Mouse (Mus musculus) midbrain, embryonic 16.5 days (tissue): ENCODE results near the gene Otud7b. TPM values are rescaled to one million over a fixed set of nuclear protein-coding genes. Genes with fewer than 3 reads are reported as not detected.
"Not testable (repeated sequence)": the region's sequence is repeated elsewhere in the genome, so short reads cannot be mapped to it uniquely, and the experiment has no call there.

ENCODE experiments used
- ATAC-seq: fragments of 200-750 bp; cut with Nextera tagmentation; 2 replicates; pipeline ENCODE4 v1.8.0; 2017; ENCODE audit warnings: moderate TSS enrichment
- H3K27ac ChIP-seq: fragments of 300-500 bp; sonication (generic); 2 replicates; pipeline ENCODE4 v1.5.1; 2014; ENCODE audit warnings: mild to moderate bottlenecking, low read length, mixed read lengths
- H3K27me3 ChIP-seq: fragments of 300-500 bp; sonication (generic); 2 replicates; pipeline ENCODE4 v1.6.1; 2014; ENCODE audit warnings: low read depth, low read length, mixed read lengths; ENCODE audit not compliant: control insufficient read depth, insufficient read depth
- H3K36me3 ChIP-seq: fragments of 300-500 bp; sonication (generic); 2 replicates; pipeline ENCODE4 v1.6.1; 2014; ENCODE audit warnings: mild to moderate bottlenecking, low read length, moderate library complexity, mixed read lengths; ENCODE audit not compliant: control insufficient read depth, insufficient read depth
- H3K4me1 ChIP-seq: fragments of 300-500 bp; sonication (generic); 2 replicates; pipeline ENCODE4 v1.6.1; 2014; ENCODE audit warnings: mild to moderate bottlenecking, low read length, mixed read lengths; ENCODE audit not compliant: control insufficient read depth, insufficient read depth
- H3K4me2 ChIP-seq: fragments of 300-500 bp; sonication (generic); 2 replicates; pipeline ENCODE4 v1.6.1; 2014; ENCODE audit warnings: mild to moderate bottlenecking, low read length, mixed read lengths
- H3K4me3 ChIP-seq: fragments of 300-500 bp; sonication (generic); 2 replicates; pipeline ENCODE4 v1.5.1; 2014; ENCODE audit warnings: low read depth, mild to moderate bottlenecking, low read length, moderate library complexity, mixed read lengths
- H3K9ac ChIP-seq: fragments of 300-500 bp; sonication (generic); 2 replicates; pipeline ENCODE4 v1.6.1; 2014; ENCODE audit warnings: low read depth, low read length, mixed read lengths
- H3K9me3 ChIP-seq: fragments of 300-500 bp; sonication (generic); replicated peaks from 2 replicates; pipeline ENCODE4 v1.6.1; 2014; ENCODE audit warnings: mild to moderate bottlenecking, low read length, mixed read lengths; ENCODE audit not compliant: control insufficient read depth, poor library complexity, severe bottlenecking
- WGBS: fragments of 180-500 bp; shearing (Covaris S2); extraction: QIAGEN DNeasy Blood & Tissue Kit; methylation state at CpG from one replicate; pipeline ENCODE4 v1.1.7; 2014; 5-methylcytosine and 5-hydroxymethylcytosine counted together
- polyA plus RNA-seq: library from polyadenylated mRNA; unstranded; fragments of >200 nt; fragmentation: Nextera tagmentation; extraction: Ambion mirVana; gene quantifications from 2 replicates; pipeline ENCODE4 v1.2.1, GENCODE M21; 2015

The Otud7b gene
- polyA plus RNA-seq, 1 experiment from 2014 or later: 7.0 TPM

DNA sequence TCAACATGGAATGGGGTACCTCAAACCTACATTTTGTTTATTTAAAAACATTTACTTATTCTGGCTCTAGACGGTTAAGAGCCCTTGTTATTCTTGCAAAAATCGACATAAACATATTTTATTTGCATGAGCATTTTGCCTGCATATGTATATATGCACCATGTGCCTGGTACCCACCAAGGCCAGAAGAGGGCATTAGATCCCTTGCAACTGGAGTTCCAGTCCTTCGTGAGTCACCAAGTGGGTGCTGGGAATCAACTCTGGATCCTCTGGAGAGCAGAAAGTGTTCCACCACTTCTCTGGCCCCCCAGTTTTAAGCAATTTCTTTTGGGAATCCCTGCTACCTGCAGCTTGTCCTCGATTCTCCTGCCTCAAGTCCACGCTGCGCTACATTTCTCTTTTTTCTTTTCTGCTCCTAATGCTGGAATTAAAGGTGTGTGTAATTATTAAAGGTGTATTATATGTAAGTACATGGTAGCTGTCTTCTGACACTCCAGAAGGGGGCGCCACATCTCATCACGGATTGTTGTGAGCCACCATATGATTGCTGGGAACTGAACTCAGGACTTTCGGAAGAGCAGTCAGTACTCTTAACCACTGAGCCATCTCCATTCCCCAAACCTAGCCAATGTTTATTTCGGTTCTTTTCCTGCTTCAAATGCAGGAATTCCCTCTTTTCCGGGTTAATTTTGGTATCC lies 91.4 kb downstream of the Otud7b start:
- H3K27ac ChIP-seq: no peak overlapping the region; the same call in 1 of the 2 replicates
- peak overlapping the region; percentile 96; the same call in 1 of the 2 replicates for H3K4me2 ChIP-seq

GRCm38 (mm10) chr3:96196437-96197128 lies 92.3 kb downstream of the Otud7b start:
- H3K4me2 ChIP-seq: peak overlapping the region; percentile 96
- H3K36me3 ChIP-seq: peaks cover 18% of the 10 kb centered on the region
- 18% methylated on average over 27 of the region's 27 CpGs for WGBS
- peak; percentile 10; the same call in 1 of the 2 replicates for ATAC-seq
- H3K4me1 ChIP-seq: peaks cover 12% of the 10 kb centered on the region
- no peaks in the 10 kb centered on the region for H3K27me3 ChIP-seq
- peak overlapping the region; percentile 98 for H3K27ac ChIP-seq
- H3K9me3 ChIP-seq: no peaks in the 10 kb centered on the region
- H3K4me3 ChIP-seq: peak overlapping the region; percentile 79
- H3K9ac ChIP-seq: peak overlapping the region; percentile 92

More for the DNA sequence above, 91.4 kb downstream of the Otud7b start:
- H3K9ac ChIP-seq: no peak overlapping the region
- no peaks in the 10 kb centered on the region for H3K27me3 ChIP-seq
- no peak for ATAC-seq
- H3K9me3 ChIP-seq: no peaks in the 10 kb centered on the region
- peaks cover 18% of the 10 kb centered on the region for H3K36me3 ChIP-seq
- H3K4me3 ChIP-seq: no peak overlapping the region; the same call in 1 of the 2 replicates
- 93% methylated on average over 11 of the region's 11 CpGs for WGBS
- H3K4me1 ChIP-seq: peaks cover 12% of the 10 kb centered on the region

- ATAC-seq: peak; percentile 95
- Histone ChIP-seq H3K4me2 (peak overlapping the region; percentile 96), H3K4me3 (peak overlapping the region; percentile 79), H3K9me3 (no peaks in the 10 kb centered on the region), H3K36me3 (peaks cover 17% of the 10 kb centered on the region), H3K9ac (peak overlapping the region; percentile 92), H3K4me1 (peaks cover 12% of the 10 kb centered on the region), H3K27me3 (no peaks in the 10 kb centered on the region), H3K27ac (peak overlapping the region; percentile 98)
- WGBS: under 1% methylated on average over 50 of the region's 50 CpGs
Measured at GRCm38 (mm10) chr3:96197129-96197749, 92.9 kb downstream of the Otud7b start.

DNA sequence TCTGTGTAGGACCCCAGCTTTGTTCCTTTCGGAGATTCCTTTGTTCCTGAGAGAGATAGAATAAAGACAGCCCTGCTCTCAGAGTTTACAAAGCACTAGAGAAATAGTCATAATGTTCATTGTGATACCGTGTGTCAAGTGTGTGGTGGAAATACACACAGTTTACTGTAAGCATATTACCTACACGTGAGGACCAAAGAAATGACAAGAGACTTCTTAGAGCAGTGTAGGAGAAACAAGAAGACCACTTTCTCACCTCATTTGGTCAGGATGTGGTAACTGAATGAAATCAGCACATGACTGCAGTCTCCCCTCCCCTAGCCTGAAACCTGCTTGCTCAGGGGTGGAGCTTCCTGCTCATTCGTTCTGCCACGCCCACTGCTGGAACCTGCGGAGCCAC lies 93.9 kb downstream of the Otud7b start:
- 7% methylated on average over 6 of the region's 6 CpGs for WGBS
- peak; percentile 29; the same call in 1 of the 2 replicates for ATAC-seq
- no peaks in the 10 kb centered on the region for H3K9me3 ChIP-seq
- H3K4me1 ChIP-seq: peaks cover 12% of the 10 kb centered on the region
- peak overlapping the region; percentile 79 for H3K4me3 ChIP-seq
- peak overlapping the region; percentile 59 for H3K27ac ChIP-seq
- peaks cover 11% of the 10 kb centered on the region; the same call in 1 of the 2 replicates for H3K36me3 ChIP-seq
- no peaks in the 10 kb centered on the region for H3K27me3 ChIP-seq
- peak overlapping the region; percentile 96 for H3K4me2 ChIP-seq
- H3K9ac ChIP-seq: peak overlapping the region; percentile 92

DNA sequence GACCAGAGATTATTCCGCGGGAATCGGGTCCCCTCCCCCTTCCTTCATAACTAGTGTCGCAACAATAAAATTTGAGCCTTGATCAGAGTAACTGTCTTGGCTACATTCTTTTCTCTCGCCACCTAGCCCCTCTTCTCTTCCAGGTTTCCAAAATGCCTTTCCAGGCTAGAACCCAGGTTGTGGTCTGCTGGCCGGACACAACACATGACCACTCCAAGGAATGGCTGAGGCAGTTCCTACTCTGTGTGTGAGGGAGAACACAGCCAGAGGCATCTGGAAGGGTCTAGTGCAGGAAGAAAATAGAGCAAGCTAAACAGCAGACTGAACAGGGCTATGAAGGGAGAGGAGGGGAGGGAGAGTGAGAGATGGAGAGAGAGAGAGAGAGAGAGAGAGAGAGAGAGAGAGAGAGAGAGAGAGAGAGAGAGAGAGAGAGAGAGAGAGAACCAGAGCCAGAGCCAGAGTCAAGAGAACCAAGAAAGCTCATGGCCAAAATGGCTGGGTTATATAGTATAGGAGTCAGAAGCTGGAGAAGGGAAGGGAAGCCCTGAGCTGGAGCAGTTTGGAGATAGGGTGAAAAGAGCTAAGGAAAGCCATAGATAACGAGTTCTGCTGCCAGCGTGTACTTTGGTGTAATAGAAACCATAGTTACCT lies 94.4 kb downstream of the Otud7b start:
- not testable (repeated sequence) for ATAC-seq, H3K27ac ChIP-seq, H3K9ac ChIP-seq, H3K9me3 ChIP-seq, H3K27me3 ChIP-seq, H3K4me3 ChIP-seq, H3K36me3 ChIP-seq
- 32% methylated on average over 6 of the region's 8 CpGs for WGBS
- Histone ChIP-seq H3K4me2 (peak overlapping the region; percentile 96), H3K4me1 (peaks cover 12% of the 10 kb centered on the region)

DNA sequence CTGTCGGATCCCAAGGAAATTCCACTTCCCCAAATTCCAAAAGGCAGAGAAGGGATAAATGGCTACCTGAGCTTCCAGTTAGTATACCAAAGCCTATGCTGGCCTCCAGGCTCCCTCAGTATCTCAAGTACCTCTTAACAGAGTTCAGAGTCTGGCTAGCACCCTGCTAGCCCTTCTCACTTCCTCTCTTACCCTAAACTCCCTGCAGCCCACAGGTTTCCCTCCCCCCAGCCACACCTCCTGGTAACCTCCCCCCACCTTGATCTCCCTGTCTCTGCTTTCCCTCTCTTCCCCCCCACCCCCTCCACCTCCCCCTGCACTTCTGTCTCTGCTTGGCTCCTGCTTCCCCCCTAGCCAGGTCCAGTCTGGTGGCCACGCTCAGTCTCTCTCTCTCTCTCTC lies 95.4 kb downstream of the Otud7b start:
- Histone ChIP-seq H3K27me3 (no peaks in the 10 kb centered on the region), H3K36me3 (no peaks in the 10 kb centered on the region), H3K4me1 (peaks cover 12% of the 10 kb centered on the region), H3K9me3 (no peaks in the 10 kb centered on the region), H3K27ac (no peak overlapping the region), H3K4me2 (no peak overlapping the region), H3K9ac (no peak overlapping the region), H3K4me3 (no peak overlapping the region)
- WGBS: 70% methylated on average over 2 of the region's 2 CpGs
- no peak for ATAC-seq

DNA sequence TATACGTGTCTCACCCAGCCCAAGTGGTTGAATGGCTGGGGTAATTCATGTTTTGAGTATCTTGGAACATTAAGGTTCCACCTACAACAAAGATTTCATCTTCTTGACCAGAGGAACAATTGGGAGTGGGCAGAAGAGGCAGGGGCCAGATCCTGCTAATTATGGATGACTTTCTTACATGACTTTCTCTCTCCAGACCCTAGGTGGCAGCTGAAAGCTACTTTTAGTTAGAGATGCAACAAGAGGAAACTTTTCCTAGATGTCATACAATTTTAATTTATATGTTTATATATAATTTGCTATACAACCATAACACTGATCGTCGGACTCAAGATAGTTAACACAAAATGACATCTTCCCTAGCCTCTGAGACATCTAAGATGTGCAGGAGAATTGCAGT lies 103.5 kb downstream of the Otud7b start:
- H3K4me1 ChIP-seq: no peaks in the 10 kb centered on the region
- 89% methylated on average over 3 of the region's 3 CpGs for WGBS
- no peaks in the 10 kb centered on the region for H3K36me3 ChIP-seq
- no peaks in the 10 kb centered on the region for H3K9me3 ChIP-seq
- no peak overlapping the region for H3K4me3 ChIP-seq
- no peak overlapping the region for H3K9ac ChIP-seq
- no peak overlapping the region for H3K4me2 ChIP-seq
- no peak for ATAC-seq
- H3K27me3 ChIP-seq: no peaks in the 10 kb centered on the region
- no peak overlapping the region for H3K27ac ChIP-seq

DNA sequence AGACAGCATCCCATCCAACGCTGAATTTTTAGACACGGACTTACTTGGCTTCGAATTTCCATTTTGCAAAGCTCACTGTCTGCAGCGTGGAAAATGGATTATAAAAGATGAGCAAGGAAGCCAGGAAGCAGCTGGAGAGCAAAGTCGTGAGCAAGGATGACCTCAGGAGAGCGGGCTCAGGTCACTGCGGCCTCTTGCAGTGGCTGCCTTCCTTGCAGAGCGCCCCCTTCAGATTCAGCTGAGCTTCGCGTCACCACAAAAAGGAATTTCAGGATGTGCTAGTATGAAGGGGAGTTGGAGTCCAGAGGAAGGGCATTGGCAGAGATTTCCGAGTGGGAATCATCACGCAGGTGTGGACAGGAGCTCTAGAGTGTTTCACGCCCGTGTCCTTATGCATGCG lies 104.9 kb downstream of the Otud7b start:
- H3K36me3 ChIP-seq: no peaks in the 10 kb centered on the region
- H3K4me1 ChIP-seq: no peaks in the 10 kb centered on the region
- no peak overlapping the region for H3K4me2 ChIP-seq
- H3K9ac ChIP-seq: no peak overlapping the region; the same call in 1 of the 2 replicates
- no peaks in the 10 kb centered on the region for H3K9me3 ChIP-seq
- 21% methylated on average over 15 of the region's 15 CpGs for WGBS
- no peak overlapping the region for H3K27ac ChIP-seq
- no peaks in the 10 kb centered on the region for H3K27me3 ChIP-seq
- H3K4me3 ChIP-seq: no peak overlapping the region
- no peak for ATAC-seq
